Mouse (Mus musculus): ENCODE measurements around the gene 9130023H24Rik. TPM values are rescaled to one million over a fixed set of nuclear protein-coding genes. Genes with fewer than 3 reads are reported as not detected.

9130023H24Rik gene
- 3.3 TPM for polyA plus RNA-seq (2012; fragmentation: generic; extraction: Trizol)

- H3K27me3 ChIP-seq (ENCODE audit: control insufficient read depth, insufficient read depth, insufficient read length), result no peaks in the 10 kb centered on the region
- peak within 1 kb of the TSS; percentile 77 for H3ac ChIP-seq (ENCODE audit: control insufficient read depth, insufficient read length)
- no peak for TF ChIP-seq E2F4 (IDR thresholded peaks at IDR 0.05; ENCODE audit: insufficient read depth)
- no peak for TF ChIP-seq TCF12 (IDR thresholded peaks at IDR 0.05; ENCODE audit: insufficient read depth, poor library complexity, severe bottlenecking)
- TF ChIP-seq MYOG (IDR thresholded peaks at IDR 0.05; ENCODE audit: control insufficient read depth in 1 of 3, insufficient read depth in 1 of 3, insufficient read length in 2 of 3, low read depth in 2 of 3), result peak in 1 of 3 experiments; percentile 20
- TF ChIP-seq TCF3 (IDR thresholded peaks at IDR 0.05; ENCODE audit: insufficient read length, low read depth), result no peak
- no peak for TF ChIP-seq REST (IDR thresholded peaks at IDR 0.05; ENCODE audit: insufficient read depth, insufficient read length)
- TF ChIP-seq CEBPB (IDR thresholded peaks at IDR 0.05; ENCODE audit: insufficient read depth, poor library complexity, severe bottlenecking), result 0 out of 2 replicates have a peak, but pooled peaks have one; percentile 3
- no peak for TF ChIP-seq MAX (IDR thresholded peaks at IDR 0.05; ENCODE audit: low read depth)
- peak in 2 of 3 experiments; percentile 7 to 29 for TF ChIP-seq MYOD1 (IDR thresholded peaks at IDR 0.05; ENCODE audit: control insufficient read depth in 1 of 3, insufficient read length in 2 of 3, low read depth in 2 of 3)
- TF ChIP-seq POLR2A (IDR thresholded peaks at IDR 0.05; ENCODE audit: insufficient read length, low read depth), result peak; percentile 74
- TF ChIP-seq USF1 (IDR thresholded peaks at IDR 0.05; ENCODE audit: low read depth), result no peak
- TF ChIP-seq POLR2AphosphoS2 (IDR thresholded peaks at IDR 0.05; ENCODE audit: insufficient read length, low read depth), result peak; percentile 84
- TF ChIP-seq SRF (IDR thresholded peaks at IDR 0.05; ENCODE audit: control insufficient read depth, insufficient read length, low read depth), result peak; percentile 65
- H3K4me2 ChIP-seq (ENCODE audit: low read depth), result peak within 1 kb of the TSS; percentile 99
- peaks cover 4% of the 10 kb centered on the region for H3K36me3 ChIP-seq (ENCODE audit: control insufficient read depth, insufficient read depth)
- peak within 1 kb of the TSS; percentile 91 for H3K4me3 ChIP-seq
- no peaks in the 10 kb centered on the region for H3K79me2 ChIP-seq (ENCODE audit: control insufficient read depth, insufficient read depth)
Measured at GRCm38 (mm10) chr7:128237927-128238778, at the start of gene 9130023H24Rik. 9130023H24Rik (minus strand) TSS chr7:128238031.

DNA sequence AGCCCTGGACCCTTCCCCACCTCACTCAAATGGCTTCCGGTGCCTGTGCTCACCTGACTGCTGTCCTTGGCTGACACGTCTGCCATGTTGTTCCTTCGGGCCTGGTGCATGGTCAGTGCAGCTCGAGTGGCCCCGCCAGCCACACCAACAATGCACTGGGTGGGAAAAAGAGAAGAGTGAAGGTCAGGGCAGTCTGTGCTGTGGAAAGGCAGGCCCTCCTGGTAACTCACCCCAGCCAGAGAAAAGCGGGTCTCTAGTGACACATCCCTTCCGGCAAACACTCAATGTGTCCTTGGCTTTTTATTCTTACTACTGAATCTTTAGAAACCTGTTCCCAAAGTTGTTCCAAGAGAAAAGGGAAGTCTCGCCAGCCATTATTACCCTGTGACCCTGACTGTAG is 47.2 kb upstream of the 9130023H24Rik start:
- Histone ChIP-seq H3K79me2 (ENCODE audit: control insufficient read depth, insufficient read depth) (no peaks in the 10 kb centered on the region), H3K4me3 (no peak overlapping the region), H3K36me3 (ENCODE audit: control insufficient read depth, insufficient read depth) (peaks cover 6% of the 10 kb centered on the region), H3K27me3 (ENCODE audit: control insufficient read depth, insufficient read depth, insufficient read length) (no peaks in the 10 kb centered on the region), H3ac (ENCODE audit: control insufficient read depth, insufficient read length) (no peak overlapping the region), H3K4me2 (ENCODE audit: low read depth) (no peak overlapping the region)
- TF ChIP-seq TCF12 (IDR thresholded peaks at IDR 0.05; ENCODE audit: insufficient read depth, poor library complexity, severe bottlenecking) (no peak), TCF3 (IDR thresholded peaks at IDR 0.05; ENCODE audit: insufficient read length, low read depth) (no peak), REST (IDR thresholded peaks at IDR 0.05; ENCODE audit: insufficient read depth, insufficient read length) (no peak), MYOG (IDR thresholded peaks at IDR 0.05; ENCODE audit: control insufficient read depth in 1 of 3, insufficient read depth in 1 of 3, insufficient read length in 2 of 3, low read depth in 2 of 3) (no peak), E2F4 (IDR thresholded peaks at IDR 0.05; ENCODE audit: insufficient read depth) (no peak), CEBPB (IDR thresholded peaks at IDR 0.05; ENCODE audit: insufficient read depth, poor library complexity, severe bottlenecking) (no peak)

- Histone ChIP-seq H3K4me2 (ENCODE audit: low read depth) (no peak overlapping the region), H3K79me2 (ENCODE audit: control insufficient read depth, insufficient read depth) (no peaks in the 10 kb centered on the region), H3K27me3 (ENCODE audit: control insufficient read depth, insufficient read depth, insufficient read length) (no peaks in the 10 kb centered on the region), H3K36me3 (ENCODE audit: control insufficient read depth, insufficient read depth) (peaks cover 6% of the 10 kb centered on the region), H3K4me3 (no peak overlapping the region), H3ac (ENCODE audit: control insufficient read depth, insufficient read length) (no peak overlapping the region)
- TF ChIP-seq REST (IDR thresholded peaks at IDR 0.05; ENCODE audit: insufficient read depth, insufficient read length), result no peak
- no peak for TF ChIP-seq E2F4 (IDR thresholded peaks at IDR 0.05; ENCODE audit: insufficient read depth)
- no peak for TF ChIP-seq TCF3 (IDR thresholded peaks at IDR 0.05; ENCODE audit: insufficient read length, low read depth)
- no peak for TF ChIP-seq MYOG (IDR thresholded peaks at IDR 0.05; ENCODE audit: control insufficient read depth in 1 of 3, insufficient read depth in 1 of 3, insufficient read length in 2 of 3, low read depth in 2 of 3)
- TF ChIP-seq SRF (IDR thresholded peaks at IDR 0.05; ENCODE audit: control insufficient read depth, insufficient read length, low read depth), result no peak
- no peak for TF ChIP-seq POLR2AphosphoS2 (IDR thresholded peaks at IDR 0.05; ENCODE audit: insufficient read length, low read depth)
- no peak for TF ChIP-seq MYOD1 (IDR thresholded peaks at IDR 0.05; ENCODE audit: control insufficient read depth in 1 of 3, insufficient read length in 2 of 3, low read depth in 2 of 3)
- no peak for TF ChIP-seq USF1 (IDR thresholded peaks at IDR 0.05; ENCODE audit: low read depth)
- TF ChIP-seq CEBPB (IDR thresholded peaks at IDR 0.05; ENCODE audit: insufficient read depth, poor library complexity, severe bottlenecking), result no peak
- TF ChIP-seq MAX (IDR thresholded peaks at IDR 0.05; ENCODE audit: low read depth), result no peak
- no peak for TF ChIP-seq POLR2A (IDR thresholded peaks at IDR 0.05; ENCODE audit: insufficient read length, low read depth)
- no peak for TF ChIP-seq TCF12 (IDR thresholded peaks at IDR 0.05; ENCODE audit: insufficient read depth, poor library complexity, severe bottlenecking)
Measured at GRCm38 (mm10) chr7:128284047-128284446, 46.2 kb upstream of the 9130023H24Rik start.

DNA sequence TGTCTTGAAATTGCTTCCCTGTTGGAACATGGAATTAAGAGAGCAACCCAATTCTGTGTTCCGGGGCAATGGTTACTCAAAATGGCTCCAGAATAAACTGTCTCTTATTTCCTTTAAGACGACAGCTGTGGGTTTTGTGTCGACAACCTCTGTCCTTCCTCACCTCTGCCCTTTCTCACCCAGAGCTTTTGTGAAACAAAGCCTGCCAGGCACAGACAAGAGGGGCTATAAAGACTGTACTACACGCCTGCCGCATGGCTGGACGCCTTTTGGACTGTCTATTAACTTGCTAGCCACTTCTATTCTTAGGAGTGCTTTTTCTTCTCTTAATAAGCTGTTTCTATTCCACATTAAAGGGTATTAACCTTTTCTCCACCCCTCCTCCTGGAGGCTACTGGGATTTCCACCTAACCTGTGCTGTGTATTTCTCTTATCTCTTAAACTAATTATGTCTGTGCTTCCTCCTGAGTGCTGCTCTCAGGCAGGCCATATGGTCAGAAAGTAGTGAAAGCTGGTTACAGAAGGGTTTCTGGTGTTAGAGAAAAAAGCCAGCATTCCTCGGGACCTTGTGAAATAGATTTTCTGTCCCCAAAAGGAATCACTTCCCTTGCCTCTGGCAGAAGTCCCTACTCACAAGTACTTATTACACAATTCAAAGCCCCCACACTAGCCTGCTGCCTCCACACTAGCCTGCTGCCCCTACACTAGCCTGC is 44.9 kb upstream of the 9130023H24Rik start:
- no peak overlapping the region for H3K4me2 ChIP-seq (ENCODE audit: low read depth)
- H3ac ChIP-seq (ENCODE audit: control insufficient read depth, insufficient read length), result no peak overlapping the region
- TF ChIP-seq SRF (IDR thresholded peaks at IDR 0.05; ENCODE audit: control insufficient read depth, insufficient read length, low read depth), result no peak
- TF ChIP-seq MAX (IDR thresholded peaks at IDR 0.05; ENCODE audit: low read depth), result no peak
- no peak for TF ChIP-seq TCF12 (IDR thresholded peaks at IDR 0.05; ENCODE audit: insufficient read depth, poor library complexity, severe bottlenecking)
- TF ChIP-seq USF1 (IDR thresholded peaks at IDR 0.05; ENCODE audit: low read depth), result no peak
- TF ChIP-seq TCF3 (IDR thresholded peaks at IDR 0.05; ENCODE audit: insufficient read length, low read depth), result no peak
- no peak for TF ChIP-seq REST (IDR thresholded peaks at IDR 0.05; ENCODE audit: insufficient read depth, insufficient read length)
- no peak for TF ChIP-seq E2F4 (IDR thresholded peaks at IDR 0.05; ENCODE audit: insufficient read depth)
- TF ChIP-seq MYOD1 (IDR thresholded peaks at IDR 0.05; ENCODE audit: control insufficient read depth in 1 of 3, insufficient read length in 2 of 3, low read depth in 2 of 3), result no peak
- TF ChIP-seq POLR2AphosphoS2 (IDR thresholded peaks at IDR 0.05; ENCODE audit: insufficient read length, low read depth), result no peak
- no peak for TF ChIP-seq MYOG (IDR thresholded peaks at IDR 0.05; ENCODE audit: control insufficient read depth in 1 of 3, insufficient read depth in 1 of 3, insufficient read length in 2 of 3, low read depth in 2 of 3)
- no peak for TF ChIP-seq POLR2A (IDR thresholded peaks at IDR 0.05; ENCODE audit: insufficient read length, low read depth)
- no peak for TF ChIP-seq CEBPB (IDR thresholded peaks at IDR 0.05; ENCODE audit: insufficient read depth, poor library complexity, severe bottlenecking)
- no peaks in the 10 kb centered on the region for H3K79me2 ChIP-seq (ENCODE audit: control insufficient read depth, insufficient read depth)
- H3K36me3 ChIP-seq (ENCODE audit: control insufficient read depth, insufficient read depth), result peaks cover 6% of the 10 kb centered on the region
- H3K27me3 ChIP-seq (ENCODE audit: control insufficient read depth, insufficient read depth, insufficient read length), result no peaks in the 10 kb centered on the region
- no peak overlapping the region for H3K4me3 ChIP-seq
